Mouse (Mus musculus) right cerebral cortex, postnatal 14 days (tissue): Measurements from ENCODE around the gene Thap4.
"Not testable (repeated sequence)": the region's sequence is repeated elsewhere in the genome, so short reads cannot be mapped to it uniquely, and the experiment has no call there.

ENCODE experiments used
- DNase-seq: peaks from one replicate; pipeline ENCODE4 v3.0.0; 2022

The Thap4 gene

DNA sequence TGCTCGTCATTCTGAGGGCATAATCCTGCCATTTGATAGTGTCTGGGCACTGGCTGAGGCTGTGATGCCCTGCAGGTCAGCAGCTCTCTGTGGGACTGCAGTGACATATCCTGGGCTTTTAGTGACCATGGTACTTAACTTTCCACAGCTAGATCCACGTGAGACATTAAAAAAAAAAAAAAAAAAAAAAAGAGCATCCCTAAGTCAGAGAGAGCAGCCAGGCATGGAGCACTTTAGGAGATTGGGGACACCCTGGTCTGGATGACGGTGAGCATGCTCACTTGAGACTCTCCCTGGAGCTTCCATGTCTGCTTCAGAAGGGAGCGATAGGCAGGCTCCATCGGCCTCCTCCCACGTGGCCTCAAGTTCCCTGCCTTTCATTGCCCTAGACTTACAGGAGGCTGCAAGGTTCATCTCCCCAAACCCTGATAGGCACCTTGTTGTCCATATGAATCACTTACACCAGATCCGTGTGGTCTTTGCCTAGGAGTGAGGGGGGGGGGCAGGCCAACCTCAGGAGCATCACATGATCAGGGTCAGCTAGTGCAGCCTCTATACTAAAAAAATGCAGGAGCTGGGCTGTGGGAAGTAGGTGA, 64.7 kb downstream of the Thap4 start:
- no peak for DNase-seq

DNA sequence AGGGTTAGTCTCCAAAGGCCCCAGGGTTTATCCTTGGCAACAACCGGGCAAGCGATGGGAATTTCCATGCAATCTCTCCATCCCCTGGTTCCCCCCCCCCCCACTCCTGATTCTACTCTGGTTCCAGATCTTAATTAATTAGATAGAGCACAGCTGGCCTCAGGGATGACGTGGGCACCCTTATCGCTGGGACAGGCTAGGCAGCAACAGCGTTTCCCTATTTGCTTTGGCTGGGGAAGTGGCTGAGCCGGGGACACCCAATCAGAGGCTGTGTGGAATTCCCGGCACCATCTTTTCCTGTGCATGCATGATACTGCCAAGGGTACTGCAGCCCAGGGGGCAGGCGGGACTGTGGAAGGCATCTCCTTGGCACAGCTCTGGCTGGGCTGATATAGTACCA, 66.5 kb downstream of the Thap4 start:
- DNase-seq: no peak

DNA sequence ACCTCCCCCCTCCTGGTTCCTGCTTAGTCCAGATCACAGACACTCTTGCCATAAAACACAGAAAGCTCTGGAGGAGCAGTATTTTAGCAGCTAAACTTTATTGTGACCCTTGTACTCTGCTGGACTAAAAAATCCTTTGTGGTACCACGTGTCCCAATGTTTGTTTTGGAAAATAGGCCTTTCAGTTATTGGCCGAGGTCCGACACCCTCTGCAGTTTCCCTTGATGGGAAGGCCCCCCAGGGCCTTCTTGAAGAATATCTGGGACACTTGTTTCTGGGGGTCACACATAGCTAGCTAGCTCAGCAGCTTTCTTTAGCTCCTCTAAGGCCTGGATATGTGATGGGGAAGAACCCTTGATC, 67.7 kb downstream of the Thap4 start:
- DNase-seq: no peak

DNA sequence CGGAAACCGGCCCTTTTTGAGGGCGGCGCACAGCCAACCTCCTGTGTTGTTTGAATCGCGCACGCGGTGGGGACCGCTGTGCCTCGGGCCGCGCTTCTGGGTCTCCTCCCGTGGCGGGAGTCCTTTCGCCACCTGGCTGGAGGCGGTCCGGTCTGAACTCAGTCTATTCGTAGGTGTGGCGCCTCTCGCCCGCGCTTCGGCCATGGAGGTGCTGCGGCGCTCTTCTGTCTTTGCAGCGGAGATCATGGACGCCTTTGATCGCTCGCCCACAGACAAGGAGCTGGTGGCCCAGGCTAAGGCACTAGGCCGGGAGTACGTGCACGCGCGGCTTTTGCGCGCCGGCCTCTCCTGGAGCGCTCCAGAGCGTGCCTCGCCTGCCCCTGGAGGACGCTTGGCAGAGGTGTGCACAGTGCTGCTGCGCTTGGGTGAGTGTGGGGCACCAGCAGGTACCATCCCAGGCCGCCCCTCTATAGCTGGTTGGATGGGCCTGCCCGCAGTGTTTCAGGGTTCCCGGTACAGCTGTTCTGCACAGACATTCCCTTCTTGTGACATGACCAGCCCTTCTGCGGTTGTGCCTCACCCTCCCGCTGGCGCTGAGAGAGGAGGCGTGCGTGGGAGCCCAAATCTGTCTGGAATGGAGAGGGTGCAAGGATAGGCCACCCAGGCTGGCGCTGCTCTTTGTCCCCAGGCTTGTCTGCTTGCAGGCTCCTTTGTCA, 68.3 kb downstream of the Thap4 start:
- DNase-seq: peak; percentile 61

DNA sequence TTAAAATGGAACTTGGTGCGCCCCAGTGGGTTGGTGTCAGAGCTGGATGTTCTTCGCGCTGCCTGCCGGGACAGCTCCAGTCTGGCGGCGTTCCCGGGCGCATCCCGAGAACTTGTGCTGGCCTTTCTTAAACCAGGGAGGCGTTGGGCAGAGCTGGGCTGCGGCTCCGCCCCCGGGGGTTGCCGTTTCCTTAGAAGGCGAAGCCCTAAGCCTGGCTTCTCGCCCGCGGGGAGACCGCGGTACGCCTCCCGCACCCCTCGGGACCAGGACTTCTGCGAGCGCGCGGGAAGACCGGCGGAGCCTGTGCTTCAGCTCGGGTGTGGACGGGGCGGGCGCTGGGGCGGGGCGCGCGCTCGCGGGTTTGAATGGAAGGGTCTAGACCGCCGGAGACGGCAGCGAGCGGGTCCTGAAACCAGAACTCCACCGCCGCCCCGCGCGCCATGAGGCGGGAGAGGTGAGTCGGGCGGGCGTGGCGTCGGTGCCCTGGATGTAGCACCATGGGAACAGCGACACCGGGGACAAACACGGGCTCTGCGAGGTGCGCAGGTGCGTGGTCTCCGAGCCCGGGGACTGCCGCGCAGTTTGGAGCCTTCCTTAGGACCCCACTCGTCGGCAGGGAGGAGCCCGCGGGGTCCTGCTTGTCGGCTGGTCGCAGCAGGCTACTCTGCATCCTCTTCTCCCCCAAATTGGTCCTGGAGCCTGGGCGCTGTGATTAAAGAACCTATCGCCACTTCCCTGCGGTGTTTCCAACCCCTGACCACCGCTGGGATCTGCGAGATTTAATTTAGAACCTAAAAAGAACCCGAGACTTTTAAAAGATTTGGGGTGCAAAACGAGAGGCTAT, 69.0 kb downstream of the Thap4 start, which contains the start of gene Bok:
TSS of gene Bok (plus strand) at position 260 of the 844 bp plus-strand sequence.
- DNase-seq: peak; percentile 72

DNA sequence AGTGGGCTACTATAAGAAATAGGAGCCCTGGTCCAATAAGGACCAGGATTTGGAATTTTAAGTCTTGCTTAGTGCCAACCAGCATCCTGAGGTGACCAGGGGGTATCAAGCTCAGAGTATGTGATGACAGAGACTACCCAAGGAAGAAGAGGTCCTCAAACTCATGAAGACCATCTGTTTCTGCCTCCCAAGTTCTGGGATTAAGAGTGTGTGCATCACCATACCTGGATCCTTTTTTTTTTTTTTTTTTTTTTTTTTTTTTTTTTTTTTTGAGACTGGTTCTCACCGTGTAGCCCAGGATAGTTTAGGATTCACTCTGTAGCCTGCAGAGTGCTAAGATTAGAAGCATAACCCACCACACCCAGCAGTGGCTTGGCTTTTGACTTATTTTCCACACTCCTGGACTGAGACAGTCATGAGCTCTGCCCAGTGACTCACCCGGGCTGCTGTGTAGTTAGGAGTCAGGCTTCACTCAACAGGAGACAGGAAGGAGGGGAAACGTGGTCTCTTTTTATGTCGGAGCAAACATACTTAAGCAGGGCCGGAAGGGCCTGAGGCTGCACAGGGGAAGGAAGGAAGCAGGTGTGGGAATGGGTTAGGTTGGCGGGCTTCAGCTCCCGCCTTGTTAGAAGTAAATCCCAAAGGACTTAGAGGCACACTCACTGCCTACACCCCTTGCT, 74.6 kb downstream of the Thap4 start:
- DNase-seq: no peak

DNA sequence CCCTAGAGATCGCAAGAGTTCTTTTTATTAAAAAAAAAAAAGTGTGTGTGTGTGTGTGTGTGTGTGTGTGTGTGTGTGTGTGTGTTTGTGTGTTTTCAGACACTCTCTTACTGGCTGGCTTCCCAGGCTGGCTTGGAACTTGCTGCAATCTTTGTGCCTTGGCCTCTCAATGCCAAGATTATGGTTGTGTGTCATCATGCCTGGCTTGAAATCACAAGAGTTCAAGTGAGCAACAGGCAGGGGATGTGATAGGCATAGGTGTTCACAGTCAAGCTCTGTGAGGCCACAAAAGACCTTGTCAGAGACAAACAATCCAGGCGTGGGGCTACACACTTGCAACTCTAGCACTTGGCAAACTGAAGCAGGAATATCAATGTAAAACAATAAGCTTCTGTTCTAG, 76.3 kb downstream of the Thap4 start:
- no peak for DNase-seq

DNA sequence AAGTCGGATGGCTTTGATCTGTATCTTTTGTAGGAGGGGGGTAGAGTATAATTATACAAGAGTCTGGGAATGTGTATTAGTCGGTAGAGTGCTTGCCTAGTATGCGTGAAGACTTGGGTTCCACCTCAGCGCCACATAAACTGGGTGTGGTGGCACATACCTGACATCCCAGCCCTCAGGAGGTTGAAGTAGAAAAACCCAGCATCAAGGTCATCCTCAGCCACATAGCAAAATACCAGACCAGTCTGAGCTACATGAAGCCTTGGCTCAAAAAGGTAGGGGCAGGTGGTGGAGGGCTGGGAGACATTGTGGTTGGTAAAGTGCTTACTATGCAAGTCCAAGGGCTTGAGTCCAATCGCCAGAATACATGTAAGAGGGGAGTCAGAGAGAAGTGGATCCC, 82.0 kb downstream of the Thap4 start:
- no peak for DNase-seq

DNA sequence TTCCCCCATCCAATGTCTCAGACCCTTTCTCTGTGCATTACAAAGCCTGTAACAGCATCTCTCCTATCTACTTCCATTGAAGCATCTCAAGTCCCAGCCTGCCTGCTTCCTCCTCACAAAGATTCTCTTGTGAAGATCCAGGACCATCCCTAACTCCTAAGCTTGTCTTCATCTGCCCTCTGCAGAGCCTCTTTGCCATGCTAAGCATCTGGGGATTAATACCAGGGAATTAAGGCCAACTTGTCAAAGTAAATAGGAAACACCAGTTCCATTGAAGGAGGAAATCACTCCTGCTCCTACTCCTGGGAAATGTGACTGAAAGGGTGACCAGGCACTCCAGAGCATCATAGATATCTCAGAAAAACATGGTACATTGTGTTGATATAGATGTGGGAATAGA, 84.7 kb downstream of the Thap4 start:
- no peak for DNase-seq

DNA sequence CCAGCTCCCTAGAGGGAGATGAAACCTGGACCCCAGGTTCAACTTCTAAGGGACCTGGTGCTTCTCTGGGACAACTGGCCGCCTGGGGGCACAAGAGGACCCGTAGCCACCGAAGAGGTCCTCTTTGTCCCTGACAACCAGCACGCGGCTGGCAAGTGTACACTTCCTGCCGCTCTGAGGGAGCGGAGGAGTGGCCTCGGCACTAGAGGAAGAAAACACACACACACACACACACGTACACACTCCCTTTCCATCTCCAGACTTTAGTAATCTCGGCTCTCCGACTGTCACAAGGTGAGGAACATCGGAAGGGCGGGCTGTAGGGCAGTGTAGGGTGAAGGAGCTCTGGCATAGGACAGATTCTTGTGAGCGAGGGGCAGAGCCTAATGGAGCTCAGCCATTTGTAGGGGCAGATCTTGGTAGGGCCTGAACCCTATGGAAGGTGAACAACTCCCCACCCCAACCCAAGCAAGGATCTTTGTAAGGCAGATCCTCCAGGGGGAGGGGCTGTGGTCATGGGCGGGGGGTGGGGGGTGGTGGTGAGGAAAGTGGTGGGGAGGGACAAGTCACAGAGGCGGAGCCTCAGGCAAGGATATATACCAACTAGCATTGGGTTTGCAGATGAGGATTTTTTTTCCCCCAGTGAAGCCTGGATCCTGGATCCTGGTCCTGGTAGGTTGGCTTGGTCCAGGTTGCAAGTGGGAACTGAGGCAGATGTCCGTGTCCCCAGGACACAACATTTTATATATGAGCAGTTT, 85.7 kb downstream of the Thap4 start:
- DNase-seq: peak; percentile 69

DNA sequence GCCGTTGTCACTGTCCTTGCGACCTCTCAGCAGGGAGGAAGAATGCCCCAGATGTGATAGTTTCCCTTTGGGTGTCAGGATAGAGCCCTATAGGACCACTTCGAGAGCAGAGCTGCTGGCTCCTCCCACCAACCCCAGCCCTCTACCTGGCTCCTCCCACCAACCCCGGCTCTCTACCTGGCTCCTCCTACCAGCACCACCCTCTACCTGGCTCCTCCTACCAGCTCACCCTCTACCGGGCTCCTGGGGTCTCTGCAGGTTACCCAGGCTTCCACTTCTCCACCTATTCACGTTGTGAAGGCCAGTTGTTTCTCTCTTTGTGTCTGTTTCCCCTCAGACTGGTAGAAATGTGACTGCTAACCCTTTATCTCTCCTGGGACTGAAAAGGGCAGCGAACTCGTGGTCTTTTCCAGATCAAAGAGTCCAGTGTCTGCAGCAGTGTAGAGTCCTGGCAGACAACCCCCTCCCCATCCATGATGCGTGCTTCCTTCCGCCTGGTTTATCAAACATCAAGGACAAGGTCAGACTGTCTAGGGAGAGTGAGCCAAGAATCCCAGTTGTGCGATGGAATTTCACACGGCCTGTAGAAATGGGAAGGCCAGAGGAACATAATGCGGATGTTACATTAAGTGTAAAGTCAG, 86.8 kb downstream of the Thap4 start:
- no peak for DNase-seq

DNA sequence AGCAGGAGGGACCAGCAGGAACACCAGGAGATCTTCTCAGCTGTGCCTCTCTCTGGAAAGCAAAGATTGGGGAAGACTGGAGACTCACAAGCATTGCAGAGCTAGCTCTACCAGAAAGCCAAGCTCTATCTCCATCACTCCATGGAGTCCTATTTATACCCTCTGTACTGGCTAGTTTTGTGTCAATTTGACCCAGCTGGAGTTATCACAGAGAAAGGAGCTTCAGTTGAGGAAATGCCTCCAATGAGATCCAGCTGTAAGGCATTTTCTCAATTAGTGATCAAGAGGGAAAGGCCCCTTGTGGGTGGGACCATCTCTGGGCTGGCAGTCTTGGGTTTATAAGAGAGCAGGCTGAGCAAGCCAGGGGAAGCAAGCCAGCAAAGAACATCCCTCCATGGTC, 96.1 kb downstream of the Thap4 start, which contains the start of gene Stk25:
TSS of gene Stk25 (minus strand) at position 101 of the 400 bp plus-strand sequence.
- not testable (repeated sequence) for DNase-seq

DNA sequence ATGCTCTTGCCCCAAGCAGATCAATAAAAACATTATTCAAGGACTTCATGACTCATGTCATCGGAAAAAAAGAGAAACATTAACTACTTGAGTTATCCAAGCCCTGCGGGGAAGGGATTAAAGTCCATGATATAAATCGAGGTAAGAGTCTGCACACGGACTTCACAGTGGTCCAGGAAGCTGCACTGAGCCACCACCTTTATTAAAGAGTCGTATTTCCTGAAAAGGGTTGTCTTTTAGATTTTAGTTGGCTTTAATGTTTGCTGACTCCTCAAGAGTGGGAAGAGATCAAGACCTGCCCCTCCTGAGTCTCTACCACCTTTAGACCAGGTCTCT, 97.7 kb downstream of the Thap4 start:
- no peak for DNase-seq

DNA sequence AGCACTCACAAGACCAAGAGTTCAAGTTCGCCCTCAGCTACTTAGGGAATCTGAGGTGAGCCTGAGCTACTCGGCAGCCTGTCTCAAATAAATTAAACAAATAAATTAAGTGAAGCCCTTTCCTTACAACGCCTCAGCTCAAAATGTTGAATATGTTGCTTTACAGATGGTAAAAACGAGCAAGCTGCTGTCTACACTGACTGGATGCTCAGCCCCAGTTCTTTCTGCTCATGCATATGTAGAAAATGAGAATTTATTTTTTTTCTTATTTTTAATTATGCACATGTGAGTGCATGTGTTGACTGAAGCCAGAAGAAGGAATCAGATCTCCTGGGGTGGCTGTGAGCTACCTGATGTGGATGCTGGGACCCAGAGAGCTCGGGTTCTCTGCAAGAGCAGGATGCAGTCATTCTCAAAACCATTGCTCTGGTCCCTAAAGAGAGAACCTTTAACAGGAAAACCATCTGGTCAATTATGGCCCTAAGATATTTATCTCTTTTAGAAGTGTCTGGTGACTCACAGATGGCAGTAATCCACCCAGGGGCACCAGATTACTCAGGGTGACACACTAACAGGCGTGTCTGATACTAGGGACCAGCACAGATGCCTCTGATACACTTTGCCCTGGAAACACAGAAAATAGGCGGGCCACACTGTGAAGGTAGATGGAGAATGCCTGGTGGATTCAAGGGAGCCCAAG, 98.2 kb downstream of the Thap4 start:
- no peak for DNase-seq

DNA sequence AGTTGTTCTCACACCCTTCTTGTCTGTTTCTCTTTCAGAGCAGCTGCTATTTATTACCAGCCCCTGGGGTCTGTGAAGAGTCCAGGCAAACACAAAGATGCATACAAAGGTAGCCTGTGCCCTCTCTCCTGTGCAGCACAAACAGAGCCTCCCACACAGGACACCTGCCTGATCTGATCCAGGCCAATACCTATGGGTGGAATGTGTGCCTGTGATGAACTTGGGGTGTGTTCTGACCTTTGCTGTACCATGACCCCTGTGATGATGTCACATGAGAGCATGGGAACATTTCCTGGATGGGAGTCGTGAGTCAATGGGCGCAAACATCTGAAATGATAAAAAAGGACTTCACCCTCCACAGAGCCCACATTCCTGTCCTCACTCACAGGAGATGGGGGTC, 99.9 kb downstream of the Thap4 start:
- no peak for DNase-seq

DNA sequence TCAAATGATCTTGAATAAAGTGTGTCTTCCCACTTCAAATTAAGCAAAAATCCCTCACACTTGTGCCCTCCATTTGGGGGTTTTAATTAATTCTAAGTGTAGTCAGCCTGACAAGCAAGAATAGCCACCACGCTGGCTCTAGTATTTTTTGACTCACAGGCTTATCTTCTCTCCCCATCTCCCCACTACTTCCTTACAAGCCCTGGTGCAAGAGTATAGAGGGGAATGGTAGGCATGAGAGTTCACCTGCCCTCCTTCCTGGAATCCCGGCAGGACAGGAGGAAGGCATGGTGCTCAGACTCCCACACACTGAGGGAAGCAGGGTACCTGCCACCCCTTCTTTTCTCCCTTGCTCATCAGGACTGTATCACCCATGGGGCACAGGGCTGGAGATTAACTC, 100.4 kb downstream of the Thap4 start:
- DNase-seq: no peak
